Mouse (Mus musculus) erythroblast, embryonic 14.5 days (primary cell): ENCODE results near the gene Olfm1.

Experiments
- GATA1 ChIP-seq: IDR thresholded peaks from 2 replicates; pipeline ENCODE4 v1.6.1; 2012; ENCODE audit warnings: low read length, inconsistent platforms, mixed read lengths
- TAL1 ChIP-seq: IDR thresholded peaks from 3 replicates; pipeline ENCODE4 v1.6.1; 2012; ENCODE audit warnings: low read length, inconsistent platforms, mixed read lengths

DNA sequence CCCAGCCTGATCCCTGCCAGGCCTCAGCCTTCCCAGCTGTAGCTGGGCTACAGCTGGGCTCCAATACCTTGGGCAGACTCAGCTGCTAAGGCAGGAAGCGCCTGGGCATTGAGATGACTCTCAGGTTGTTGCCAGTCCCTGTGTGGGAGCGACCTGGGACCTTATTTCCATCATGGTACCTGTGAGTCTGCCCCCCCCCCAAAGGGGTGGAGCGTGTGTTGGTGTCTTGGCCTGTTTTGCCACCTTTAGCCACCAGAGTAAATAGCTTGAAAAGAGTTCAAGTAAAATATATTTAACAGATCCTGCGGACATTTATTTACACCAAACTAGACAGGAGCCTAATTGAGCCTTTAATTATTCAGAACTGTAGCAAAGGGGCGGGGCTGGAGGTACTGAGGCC is 16.4 kb downstream of the Olfm1 start:
- TF ChIP-seq GATA1 (no peak), TAL1 (no peak)
